Mouse (Mus musculus): ENCODE measurements around the gene Itgb4. TPM values are rescaled to one million over a fixed set of nuclear protein-coding genes. Genes with fewer than 3 reads are reported as not detected.

The Itgb4 gene
- total and polyA plus RNA-seq, 2 experiments from 2014 or later: 0.93 to 1.1 TPM

DNA sequence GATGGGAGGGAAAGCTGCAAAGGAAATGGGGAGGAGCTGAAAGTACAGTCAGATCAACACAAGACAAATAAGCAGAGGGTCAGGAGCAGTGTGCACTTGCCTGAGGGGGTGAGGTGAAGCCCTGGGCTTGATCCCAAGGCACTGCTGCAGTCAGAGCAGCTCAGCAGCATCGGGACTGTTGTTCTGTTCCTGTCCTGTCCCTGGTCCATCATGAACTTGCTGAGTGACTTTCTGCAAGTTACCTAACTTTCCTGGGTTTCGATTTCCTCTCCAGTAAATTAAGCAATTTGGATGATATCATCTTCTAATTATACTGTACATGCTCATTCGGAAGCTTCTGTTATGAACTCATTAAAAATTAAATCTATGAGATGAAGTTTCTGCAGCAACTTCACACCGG lies 53.2 kb downstream of the Itgb4 start, which contains the start of gene H3f3b:
TSS of gene H3f3b (minus strand) at position 207 of the 400 bp plus-strand sequence.
- H3K27me3 ChIP-seq (ENCODE audit: insufficient read depth, low read length): no peaks in the 10 kb centered on the region
- no peak within 1 kb of the TSS for H3K4me3 ChIP-seq (ENCODE audit: low read depth, low read length)
- H3K27ac ChIP-seq (ENCODE audit: low read depth, low read length): no peak within 1 kb of the TSS
- TF ChIP-seq CTCF (IDR thresholded peaks at IDR 0.05; ENCODE audit: low read depth): no peak
- H3K36me3 ChIP-seq (ENCODE audit: insufficient read depth): no peaks in the 10 kb centered on the region
- 85% methylated on average over 4 of the region's 4 CpGs for WGBS
- H3K4me1 ChIP-seq (ENCODE audit: insufficient read depth): peaks cover 13% of the 10 kb centered on the region
- DNase-seq: no peak
- no peak within 1 kb of the TSS for H3K9ac ChIP-seq
- no peak for ATAC-seq
- H3K4me2 ChIP-seq (ENCODE audit: low read depth): no peak within 1 kb of the TSS
- H3K9me3 ChIP-seq (ENCODE audit: low read length): no peaks in the 10 kb centered on the region

DNA sequence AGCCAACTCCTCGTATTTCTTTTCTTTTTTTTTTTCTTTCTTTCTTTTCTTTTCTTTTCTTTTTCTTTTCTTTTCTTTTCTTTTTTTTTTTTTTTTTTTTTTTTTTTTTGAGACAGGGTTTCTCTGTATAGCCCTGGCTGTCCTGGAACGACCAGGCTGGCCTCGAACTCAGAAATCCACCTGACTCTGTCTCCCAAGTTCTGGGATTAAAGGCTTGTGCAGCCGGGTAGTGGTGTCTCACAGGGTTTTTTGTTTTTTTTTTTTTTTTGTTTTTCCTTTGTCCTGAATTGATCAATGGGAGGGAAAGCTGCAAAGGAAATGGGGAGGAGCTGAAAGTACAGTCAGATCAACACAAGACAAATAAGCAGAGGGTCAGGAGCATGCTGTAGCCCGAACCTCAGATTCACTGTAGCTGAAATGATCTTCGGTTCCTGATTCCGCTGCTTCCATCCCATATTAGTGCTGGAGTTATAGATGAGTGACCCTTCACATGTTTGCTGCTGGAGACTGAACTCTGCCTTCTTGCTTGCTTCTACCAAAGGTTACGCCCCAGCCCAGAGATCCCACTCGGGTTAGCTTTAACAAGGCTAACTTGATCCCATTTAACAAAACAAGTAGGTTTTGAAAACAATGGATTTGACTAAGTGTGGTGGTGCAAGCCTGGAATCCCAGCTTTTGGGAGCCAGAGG lies 53.8 kb downstream of the Itgb4 start:
- DNase-seq (no peak), ATAC-seq (no peak)
- Histone ChIP-seq H3K4me3 (ENCODE audit: low read depth, low read length) (no peak overlapping the region), H3K9me3 (ENCODE audit: low read length) (no peaks in the 10 kb centered on the region), H3K27ac (ENCODE audit: low read depth, low read length) (no peak overlapping the region), H3K36me3 (ENCODE audit: insufficient read depth) (no peaks in the 10 kb centered on the region), H3K9ac (no peak overlapping the region), H3K4me1 (ENCODE audit: insufficient read depth) (peaks cover 13% of the 10 kb centered on the region), H3K27me3 (ENCODE audit: insufficient read depth, low read length) (no peaks in the 10 kb centered on the region), H3K4me2 (ENCODE audit: low read depth) (no peak overlapping the region)
- no peak for TF ChIP-seq CTCF (IDR thresholded peaks at IDR 0.05; ENCODE audit: low read depth)
- 77% methylated on average over 9 of the region's 9 CpGs for WGBS

DNA sequence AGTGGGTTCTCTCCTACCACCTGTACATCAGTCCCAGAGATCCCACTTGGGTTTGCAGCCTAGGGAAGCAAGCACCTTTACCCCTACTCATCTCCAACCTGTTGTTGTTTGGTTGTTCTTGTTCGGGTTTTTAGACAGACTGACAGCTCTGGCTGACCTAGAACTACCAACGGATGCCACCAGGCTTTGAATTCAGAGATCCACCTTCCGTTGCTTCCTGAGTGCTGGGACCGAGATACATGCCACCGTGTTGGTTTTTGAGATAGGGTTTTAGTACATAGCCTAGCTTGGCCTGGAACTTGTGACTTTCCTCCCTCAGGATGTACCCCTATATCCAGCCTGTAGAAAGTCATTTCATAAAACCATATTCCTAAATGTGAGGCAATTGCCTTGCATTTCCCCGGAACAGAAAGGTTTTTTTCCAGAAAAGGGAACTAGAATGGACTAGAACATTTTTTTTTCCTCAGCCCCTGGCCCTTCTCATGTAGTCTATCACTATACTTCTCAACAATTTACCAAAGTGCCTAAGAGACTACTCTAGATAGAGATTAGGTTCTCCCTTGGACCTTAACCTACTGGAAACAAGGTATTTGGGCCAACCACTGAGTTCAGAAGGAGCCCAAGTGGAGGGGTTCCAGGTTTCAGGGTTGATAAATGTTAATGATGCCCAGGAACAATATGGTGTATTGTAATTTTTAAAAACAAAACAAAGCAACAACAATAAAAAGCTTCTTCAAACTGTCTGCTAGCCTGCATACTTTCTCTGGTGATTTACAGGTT lies 54.8 kb downstream of the Itgb4 start:
- Histone ChIP-seq H3K4me3 (ENCODE audit: low read depth, low read length) (peak overlapping the region; percentile 69), H3K9ac (peak overlapping the region; percentile 97), H3K4me2 (ENCODE audit: low read depth) (peak overlapping the region; percentile 54), H3K9me3 (ENCODE audit: low read length) (no peaks in the 10 kb centered on the region), H3K27me3 (ENCODE audit: insufficient read depth, low read length) (no peaks in the 10 kb centered on the region), H3K4me1 (ENCODE audit: insufficient read depth) (peaks cover 13% of the 10 kb centered on the region), H3K27ac (ENCODE audit: low read depth, low read length) (peak overlapping the region; percentile 22; the same call in 1 of the 2 replicates), H3K36me3 (ENCODE audit: insufficient read depth) (no peaks in the 10 kb centered on the region)
- DNase-seq (no peak), ATAC-seq (no peak)
- no peak for TF ChIP-seq CTCF (IDR thresholded peaks at IDR 0.05; ENCODE audit: low read depth)
- 83% methylated on average over 6 of the region's 6 CpGs for WGBS

DNA sequence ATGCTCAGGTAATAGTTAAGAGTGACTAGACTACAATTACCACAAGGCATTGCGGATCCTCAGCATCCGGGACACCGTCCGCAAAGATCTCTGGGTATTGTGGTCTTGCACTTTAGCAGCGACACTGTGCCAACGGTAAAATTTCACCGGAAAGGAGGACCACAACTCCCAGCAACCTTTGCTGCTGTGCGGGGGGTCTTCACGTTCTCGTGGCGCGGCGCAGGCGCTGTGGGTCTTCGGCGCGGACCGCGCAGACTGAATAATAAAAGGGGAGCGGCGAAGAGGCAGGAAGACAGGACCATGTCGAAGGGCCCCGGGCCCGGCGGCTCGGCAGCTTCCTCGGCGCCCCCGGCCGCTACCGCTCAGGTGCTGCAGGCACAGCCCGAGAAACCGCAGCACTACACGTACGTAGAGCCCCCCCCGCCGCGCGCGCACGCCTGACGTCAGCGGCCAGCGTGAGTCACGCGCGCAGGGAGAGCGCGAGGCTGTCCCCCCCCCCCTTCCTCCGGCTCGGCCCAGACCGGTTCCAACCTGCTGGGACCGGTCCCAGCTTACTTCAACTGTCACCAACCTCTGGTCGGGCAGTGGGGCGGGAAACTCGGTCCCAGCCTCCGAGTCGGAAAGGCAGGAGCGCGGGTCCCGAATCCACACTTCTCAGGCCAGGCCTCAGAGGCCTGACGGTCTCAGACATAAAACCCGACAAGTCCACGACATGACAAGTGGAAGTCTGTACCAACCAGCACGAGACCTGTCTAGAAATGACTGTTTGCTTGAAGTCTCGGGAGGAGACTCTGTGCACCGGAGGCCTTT lies 55.8 kb downstream of the Itgb4 start, which contains the start of gene Unk:
TSS of gene Unk (plus strand) at position 235 of the 810 bp plus-strand sequence.
- Histone ChIP-seq H3K27ac (ENCODE audit: low read depth, low read length) (peak within 1 kb of the TSS; percentile 100), H3K27me3 (ENCODE audit: insufficient read depth, low read length) (no peaks in the 10 kb centered on the region), H3K9ac (peak within 1 kb of the TSS; percentile 97), H3K4me2 (ENCODE audit: low read depth) (peak within 1 kb of the TSS; percentile 84), H3K4me1 (ENCODE audit: insufficient read depth) (peaks cover 13% of the 10 kb centered on the region), H3K9me3 (ENCODE audit: low read length) (no peaks in the 10 kb centered on the region), H3K4me3 (ENCODE audit: low read depth, low read length) (peak within 1 kb of the TSS; percentile 69), H3K36me3 (ENCODE audit: insufficient read depth) (no peaks in the 10 kb centered on the region)
- DNase-seq: peak; percentile 99
- 2% methylated on average over 63 of the region's 67 CpGs for WGBS
- peak; percentile 95 for ATAC-seq
- no peak for TF ChIP-seq CTCF (IDR thresholded peaks at IDR 0.05; ENCODE audit: low read depth)

- DNase-seq (no peak), ATAC-seq (peak; percentile 14)
- H3K4me1 ChIP-seq (ENCODE audit: insufficient read depth): peaks cover 13% of the 10 kb centered on the region
- H3K4me3 ChIP-seq (ENCODE audit: low read depth, low read length): peak overlapping the region; percentile 69
- peak overlapping the region; percentile 84 for H3K4me2 ChIP-seq (ENCODE audit: low read depth)
- peak overlapping the region; percentile 97 for H3K9ac ChIP-seq
- TF ChIP-seq CTCF (IDR thresholded peaks at IDR 0.05; ENCODE audit: low read depth): no peak
- peak overlapping the region; percentile 100 for H3K27ac ChIP-seq (ENCODE audit: low read depth, low read length)
- no peaks in the 10 kb centered on the region for H3K9me3 ChIP-seq (ENCODE audit: low read length)
- H3K36me3 ChIP-seq (ENCODE audit: insufficient read depth): no peaks in the 10 kb centered on the region
- 26% methylated on average over 14 of the region's 14 CpGs for WGBS
- no peaks in the 10 kb centered on the region for H3K27me3 ChIP-seq (ENCODE audit: insufficient read depth, low read length)
Observed at GRCm38 (mm10) chr11:116030898-116031845, 56.7 kb downstream of the Itgb4 start.

DNA sequence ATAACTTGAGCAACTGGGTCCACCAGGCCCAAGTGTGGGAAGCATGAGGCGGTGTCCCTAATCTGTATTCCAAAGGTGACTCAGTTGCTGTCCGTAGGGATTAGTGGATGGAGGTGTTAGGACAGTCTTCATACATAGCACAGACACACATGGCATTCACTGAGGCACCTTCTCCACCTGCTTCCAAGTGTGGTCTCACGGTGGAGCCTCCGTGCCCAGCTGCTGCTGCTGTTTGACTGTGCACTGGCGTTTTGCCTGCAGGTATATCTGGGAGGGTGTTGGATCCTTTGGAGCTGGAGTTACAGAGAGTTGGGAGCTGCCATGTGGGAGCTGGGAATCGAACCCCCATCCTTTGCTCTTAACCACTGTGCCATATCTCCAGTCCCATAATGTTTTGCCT lies 60.1 kb downstream of the Itgb4 start:
- Histone ChIP-seq H3K27me3 (ENCODE audit: insufficient read depth, low read length) (no peaks in the 10 kb centered on the region), H3K36me3 (ENCODE audit: insufficient read depth) (no peaks in the 10 kb centered on the region; the same call in 1 of the 2 replicates), H3K27ac (ENCODE audit: low read depth, low read length) (no peak overlapping the region), H3K4me2 (ENCODE audit: low read depth) (no peak overlapping the region), H3K9ac (no peak overlapping the region), H3K4me3 (ENCODE audit: low read depth, low read length) (no peak overlapping the region), H3K9me3 (ENCODE audit: low read length) (no peaks in the 10 kb centered on the region), H3K4me1 (ENCODE audit: insufficient read depth) (peaks cover 13% of the 10 kb centered on the region)
- no peak for TF ChIP-seq CTCF (IDR thresholded peaks at IDR 0.05; ENCODE audit: low read depth)
- no peak for DNase-seq
- ATAC-seq: no peak
- WGBS: 97% methylated on average over 6 of the region's 6 CpGs

All from forebrain, postnatal 0 days (tissue).